Mouse (Mus musculus) c-Kit-negative CD71-positive TER-119-positive erythroid progenitor cells, embryonic 14.5 days (primary cell): ENCODE results near the gene Ttc7b.

ENCODE experiments used
- DNase-seq: peaks from one replicate; pipeline ENCODE4 v3.0.0-alpha.2; 2013; ENCODE audit warnings: low read depth, low spot score

Gene Ttc7b

DNA sequence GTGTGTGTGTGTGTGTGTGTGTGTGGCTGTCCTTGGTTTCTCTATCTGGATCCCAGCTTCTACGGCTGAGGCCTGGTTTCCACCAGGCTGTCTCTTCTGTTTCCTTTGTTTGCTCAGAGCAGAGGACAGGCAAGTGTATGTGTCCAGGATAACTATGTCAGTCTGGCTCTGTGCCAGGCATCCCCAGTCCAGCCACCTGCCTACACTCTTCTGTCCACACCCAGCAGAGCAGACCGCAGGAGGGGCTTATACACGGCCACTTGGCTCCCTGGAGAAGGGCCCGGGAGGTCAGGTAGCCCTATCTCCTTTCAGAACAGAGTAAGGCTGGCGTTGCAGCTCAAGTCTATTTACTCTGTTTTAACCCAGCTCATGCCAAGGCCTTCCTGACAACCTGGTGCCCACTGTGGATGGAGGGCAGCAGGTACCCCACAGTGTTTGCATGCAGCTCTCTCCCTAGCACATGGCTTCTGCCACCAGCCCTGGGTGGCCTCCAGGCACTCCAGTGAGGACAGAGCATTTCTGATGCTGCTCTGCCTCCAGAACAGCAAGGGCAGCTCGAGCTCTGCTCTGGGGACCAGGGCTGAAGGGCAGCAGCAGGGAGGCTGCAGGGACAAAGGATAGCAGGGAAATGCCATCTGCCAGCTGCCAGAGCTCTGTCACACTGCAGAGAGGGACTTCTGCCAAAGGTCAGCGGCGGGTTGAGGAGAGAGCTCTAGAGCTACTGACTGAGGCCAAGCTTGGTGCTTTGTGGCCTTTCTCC, 212.9 kb downstream of the Ttc7b start:
- no peak for DNase-seq

DNA sequence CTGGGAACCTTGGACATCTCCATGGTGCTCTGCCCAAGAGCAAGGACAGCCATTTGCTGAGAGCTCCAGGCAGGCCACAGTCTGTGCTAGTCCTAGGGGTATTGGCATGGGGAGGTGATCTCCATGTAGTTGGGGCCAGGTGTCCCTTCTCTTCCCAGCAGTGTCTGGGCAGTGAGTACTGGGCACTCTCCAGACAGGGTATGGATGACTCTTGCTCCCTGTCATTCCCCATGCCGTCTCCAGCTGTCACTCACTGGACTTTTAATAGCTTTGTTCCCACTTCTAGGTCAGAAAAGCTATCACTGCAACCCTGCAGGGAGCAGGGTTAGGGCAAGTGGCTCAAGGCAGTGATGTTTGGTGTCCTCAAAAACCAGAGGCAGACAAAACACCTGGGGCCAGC, 214.3 kb downstream of the Ttc7b start:
- no peak for DNase-seq

DNA sequence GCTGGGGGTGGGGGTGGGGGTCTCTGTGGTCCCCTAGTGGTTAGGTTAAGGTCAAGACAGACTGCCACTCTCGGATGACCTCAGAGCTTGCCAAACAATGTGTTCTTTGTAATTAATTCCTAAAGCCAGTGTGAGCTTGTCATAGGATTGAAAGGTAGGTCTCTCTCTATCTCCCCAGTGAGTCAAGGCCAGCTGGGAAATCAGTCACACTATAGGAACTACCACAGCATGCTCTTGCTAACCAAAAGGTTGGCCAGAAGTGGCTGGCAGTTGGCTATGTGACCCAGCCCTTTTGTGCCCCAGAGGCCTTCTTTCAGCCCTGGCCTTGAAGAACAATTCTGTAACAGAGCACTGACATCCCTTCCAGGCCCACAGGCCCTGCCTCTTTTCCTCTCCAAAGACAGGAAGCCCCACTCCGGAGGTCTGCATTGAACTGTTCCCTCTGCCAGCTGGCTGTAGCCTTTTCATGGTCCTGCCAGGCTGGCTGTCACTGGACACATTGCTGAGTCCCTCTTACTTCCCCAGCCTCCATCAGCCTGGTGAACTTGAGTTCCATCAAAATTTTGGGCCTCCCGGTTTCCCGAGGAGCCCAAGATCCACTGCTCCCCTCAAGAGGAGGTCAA, 215.5 kb downstream of the Ttc7b start:
- no peak for DNase-seq

DNA sequence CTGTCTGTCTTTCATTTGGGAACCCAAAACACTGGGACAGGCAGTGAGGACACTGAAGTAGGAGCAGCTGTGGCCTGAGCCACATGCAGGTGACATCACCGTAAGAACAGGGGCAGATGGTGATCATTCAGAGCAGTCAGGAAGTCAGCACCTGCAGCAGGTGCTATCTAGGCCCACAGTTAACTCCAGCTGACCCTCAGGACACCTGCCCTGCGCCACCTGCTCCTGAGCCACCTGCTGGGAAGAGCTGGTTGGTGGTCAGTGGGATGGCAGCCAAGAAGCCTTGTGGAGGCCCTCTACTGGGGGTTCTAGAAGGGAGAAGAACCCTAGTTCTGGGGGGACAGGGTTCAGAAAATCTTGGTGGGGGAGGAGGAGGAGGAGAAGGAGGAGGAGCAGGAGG, 216.3 kb downstream of the Ttc7b start:
- DNase-seq, result no peak

DNA sequence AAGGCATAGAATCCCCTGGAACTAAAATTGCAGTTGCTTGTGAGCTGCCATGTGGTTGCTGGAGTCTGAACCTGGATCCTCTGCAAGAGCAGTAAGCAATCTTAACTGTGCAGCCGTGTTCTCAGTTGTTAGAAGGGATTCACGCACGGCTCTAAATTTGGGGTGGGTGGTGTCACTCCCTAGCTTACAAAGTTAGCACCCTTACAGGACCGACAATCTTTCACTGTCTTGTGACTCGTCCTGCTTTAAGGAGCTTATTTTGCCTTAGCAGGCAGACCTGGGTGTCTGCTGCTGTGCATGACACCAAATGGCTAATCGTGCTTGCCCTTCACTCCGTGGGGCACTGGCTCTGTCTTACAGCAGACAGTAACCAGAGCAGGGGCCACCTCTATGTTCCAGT, 217.5 kb downstream of the Ttc7b start:
- DNase-seq, result no peak

GRCm38 (mm10) chr12:100300446-100300845, 220.2 kb downstream of the Ttc7b start:
- no peak for DNase-seq

DNA sequence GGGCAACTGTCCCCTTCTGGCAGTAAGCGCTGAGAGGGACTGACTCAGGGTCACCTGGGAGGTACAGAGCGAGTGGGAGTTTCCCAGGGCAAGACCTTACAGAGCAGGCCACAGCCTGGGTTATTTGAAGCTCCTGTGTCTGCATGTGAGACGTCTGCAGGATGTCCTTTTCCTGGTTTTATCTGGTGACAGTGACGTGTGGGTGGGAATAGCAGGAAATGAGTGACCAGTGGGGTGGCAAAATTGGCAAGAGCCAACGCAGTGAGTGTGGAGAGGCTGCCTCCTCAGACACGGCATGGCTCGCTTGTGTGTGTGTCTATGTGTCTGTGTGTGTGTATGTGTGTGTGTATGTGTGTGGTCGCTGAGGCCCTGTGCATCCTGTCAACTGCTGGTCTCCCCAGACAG, 221.3 kb downstream of the Ttc7b start:
- DNase-seq, result no peak

DNA sequence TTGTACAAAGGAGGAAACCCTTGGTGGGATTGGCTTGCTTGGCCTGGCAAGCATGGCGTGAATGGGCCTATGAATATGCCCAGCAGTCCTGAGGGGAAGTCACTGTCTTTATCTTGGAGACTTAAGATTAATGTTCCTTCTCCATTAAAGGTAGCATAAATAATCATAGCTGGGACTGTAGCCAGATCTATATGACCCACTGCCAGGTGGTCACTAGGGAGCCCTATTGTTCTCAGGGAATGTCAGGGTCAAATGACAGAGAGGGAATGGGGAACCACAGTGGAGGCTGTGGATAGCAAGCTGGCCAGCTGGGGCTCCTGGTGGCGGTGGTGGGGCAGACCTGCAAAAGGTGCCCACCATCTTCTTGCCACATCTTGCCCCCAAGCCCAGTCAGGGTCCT, 221.8 kb downstream of the Ttc7b start:
- no peak for DNase-seq

- no peak for DNase-seq
Measured at GRCm38 (mm10) chr12:100297961-100298360, 222.7 kb downstream of the Ttc7b start.

GRCm38 (mm10) chr12:100294457-100294856, 226.2 kb downstream of the Ttc7b start:
- DNase-seq, result no peak

GRCm38 (mm10) chr12:100293956-100294355, 226.7 kb downstream of the Ttc7b start:
- DNase-seq, result no peak

- DNase-seq, result no peak
Measured at GRCm38 (mm10) chr12:100290711-100291685, 229.6 kb downstream of the Ttc7b start.

GRCm38 (mm10) chr12:100290178-100290531, 230.5 kb downstream of the Ttc7b start:
- no peak for DNase-seq

DNA sequence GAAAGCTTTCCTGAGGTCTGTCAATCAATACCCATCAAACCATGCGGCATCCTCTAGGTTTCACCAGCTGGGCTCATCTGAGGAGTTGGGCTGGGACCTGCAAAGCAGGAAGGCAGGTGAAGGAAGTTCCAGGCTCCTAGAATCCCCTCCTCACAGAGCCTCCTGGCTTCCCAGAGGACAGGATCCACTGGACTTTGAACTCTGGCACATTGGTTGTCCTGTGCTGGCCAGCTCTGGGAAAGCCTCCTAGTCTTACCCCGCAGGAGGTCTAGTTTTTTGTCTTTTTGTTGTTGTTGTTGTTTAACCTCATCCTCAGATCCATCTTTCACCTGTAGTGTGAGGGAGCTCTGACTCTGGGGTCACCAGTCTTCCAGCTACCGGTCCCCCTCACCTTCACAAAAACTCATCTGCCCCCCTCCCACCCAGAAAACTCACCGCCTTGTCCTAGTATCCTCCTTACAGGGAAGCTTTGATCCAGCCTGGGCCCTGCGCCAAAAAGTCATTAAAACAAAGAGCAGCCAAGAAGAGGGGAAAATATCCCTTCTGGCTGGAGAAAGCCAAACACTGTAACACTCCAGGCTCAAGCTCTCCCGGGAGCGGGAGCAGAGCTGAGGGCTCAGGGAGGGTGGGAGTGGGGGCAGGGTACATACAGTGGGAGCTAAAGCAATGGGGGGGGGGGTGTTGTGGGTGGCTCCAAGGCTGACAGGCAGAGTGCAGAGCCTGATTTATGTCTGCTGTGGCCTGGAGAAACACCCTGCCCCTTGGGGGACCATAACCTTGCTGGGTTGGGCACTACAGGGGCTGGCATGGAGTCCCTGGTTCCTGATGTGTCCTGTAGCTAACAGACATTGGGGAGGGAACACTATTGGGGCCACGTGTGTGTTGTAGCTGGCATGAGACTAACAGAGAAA, 231.1 kb downstream of the Ttc7b start:
- DNase-seq, result no peak

GRCm38 (mm10) chr12:100288018-100288417, 232.6 kb downstream of the Ttc7b start:
- DNase-seq, result no peak

DNA sequence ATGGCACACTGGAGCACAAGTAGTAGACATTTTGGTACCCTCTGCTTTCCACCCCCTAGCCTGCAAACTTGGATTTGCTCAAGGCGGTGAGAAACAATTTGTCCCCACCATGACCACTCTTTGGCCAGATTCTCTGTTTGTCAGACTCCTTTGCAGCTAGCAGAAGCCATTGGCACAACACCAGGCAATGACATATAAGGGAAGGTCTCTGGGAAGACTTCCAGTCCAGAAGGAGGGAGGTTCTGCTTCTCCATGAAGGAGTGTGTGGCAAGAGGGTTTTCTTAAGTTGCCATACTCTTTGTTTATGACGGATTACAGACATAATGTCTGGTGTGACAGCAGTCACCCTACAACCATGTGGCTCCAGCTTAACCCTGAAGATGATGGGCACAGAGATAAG, 233.1 kb downstream of the Ttc7b start:
- DNase-seq, result no peak

DNA sequence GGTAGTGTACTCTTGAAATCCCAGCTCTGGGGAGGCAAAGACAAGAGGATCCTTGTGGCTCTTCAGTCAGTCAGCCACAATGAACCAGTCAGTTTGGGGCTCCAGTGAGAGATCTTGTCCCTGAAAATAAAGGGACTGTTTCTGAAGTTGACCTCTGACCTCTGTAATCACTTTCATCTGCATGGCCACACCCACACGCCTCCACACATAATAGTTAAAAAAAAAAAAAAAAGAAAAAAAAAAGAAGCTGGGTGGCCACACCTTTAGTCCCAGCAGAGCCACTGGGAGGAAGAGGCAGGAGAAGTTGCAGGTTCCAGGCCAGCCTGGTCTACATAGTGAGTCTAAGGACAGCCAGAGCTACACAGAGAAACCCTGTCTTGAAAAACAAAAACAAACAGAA, 237.3 kb downstream of the Ttc7b start:
- DNase-seq, result no peak

GRCm38 (mm10) chr12:100282025-100282885, 238.4 kb downstream of the Ttc7b start:
- no peak for DNase-seq

DNA sequence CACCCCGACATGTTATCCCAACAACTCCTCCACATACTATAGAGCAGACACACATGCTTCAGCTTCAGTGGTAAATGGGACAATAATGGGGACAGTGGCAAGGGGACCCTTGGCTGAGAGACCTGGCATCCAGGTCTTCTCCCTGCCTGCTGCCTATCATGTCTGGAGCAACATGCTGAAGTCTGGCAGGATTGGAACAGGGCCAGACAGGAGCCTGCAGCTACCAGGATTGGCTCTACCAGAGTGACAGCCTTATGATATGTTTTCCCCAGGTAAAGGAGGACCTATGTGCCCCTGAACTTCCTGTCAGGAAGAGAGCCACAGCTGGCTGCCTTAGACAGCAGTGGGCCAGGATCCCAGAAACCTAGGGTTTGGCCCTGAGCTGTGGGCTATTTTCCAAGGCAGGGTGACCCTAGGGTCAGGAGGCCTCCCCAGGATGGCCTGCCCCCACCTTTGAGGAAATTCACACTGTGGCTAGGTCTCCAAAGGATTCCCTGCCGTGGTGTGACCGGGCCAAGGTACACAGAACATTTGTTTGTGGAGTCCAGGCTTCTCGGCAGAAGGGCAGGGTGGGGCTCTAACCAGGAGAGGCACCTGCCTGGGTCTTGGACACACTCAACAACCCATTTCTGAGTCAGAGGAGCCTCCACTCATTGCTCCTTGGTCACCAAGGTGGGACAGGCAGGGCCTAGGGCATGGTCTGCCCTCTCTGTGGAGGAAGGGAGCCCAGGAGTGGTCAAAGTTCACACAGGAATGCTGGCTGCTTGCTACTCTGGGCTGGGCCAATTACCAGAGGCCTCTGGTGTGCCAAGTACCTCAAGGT, 239.4 kb downstream of the Ttc7b start:
- no peak for DNase-seq
